Mouse (Mus musculus): ENCODE measurements around the gene Reep1. TPM values are rescaled to one million over a fixed set of nuclear protein-coding genes. Genes with fewer than 3 reads are reported as not detected.

Reep1 gene
- polyA plus RNA-seq, 1 experiment from 2014 or later: 8.1 TPM

DNA sequence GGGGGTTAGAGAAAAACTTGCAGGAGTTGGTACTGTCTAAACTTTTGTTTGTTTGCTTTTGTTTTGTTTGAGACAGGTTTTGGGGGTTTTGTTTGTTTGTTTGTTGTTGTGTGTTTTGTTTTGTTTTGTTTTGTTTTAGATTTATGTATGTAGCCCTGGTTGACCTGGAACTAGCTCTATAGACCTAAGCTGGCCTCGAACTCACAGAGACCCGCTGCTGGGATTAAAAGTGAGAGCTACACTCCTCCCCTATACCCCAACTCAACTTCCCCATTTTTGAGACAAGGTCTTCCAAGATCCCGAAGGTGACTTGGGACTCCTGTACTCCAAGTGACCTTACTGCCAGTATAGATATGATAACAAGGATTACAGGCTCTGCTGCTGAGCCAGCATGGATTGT, 116.6 kb downstream of the Reep1 start:
- H3K4me3 ChIP-seq (ENCODE audit: low read depth, low read length): peak overlapping the region; percentile 53; the same call in 1 of the 2 replicates
- DNase-seq (ENCODE audit: low spot score) (peak; percentile 25), ATAC-seq (ENCODE audit: insufficient number of reproducible peaks, low FRiP score, low TSS enrichment, low read depth) (no peak)
- H3K9me3 ChIP-seq (ENCODE audit: control insufficient read depth, low read length): no peaks in the 10 kb centered on the region
- H3K27ac ChIP-seq (replicated peaks; ENCODE audit: low read depth, low read length): no peak overlapping the region
- H3K4me2 ChIP-seq (ENCODE audit: low read depth, severe bottlenecking): peak overlapping the region; percentile 15; the same call in 1 of the 2 replicates
- 38% methylated on average over 3 of the region's 3 CpGs for WGBS
- H3K4me1 ChIP-seq (ENCODE audit: control insufficient read depth, insufficient read depth, low read length): no peaks in the 10 kb centered on the region
- H3K36me3 ChIP-seq (ENCODE audit: control insufficient read depth, insufficient read depth, low read length): no peaks in the 10 kb centered on the region
- H3K9ac ChIP-seq (ENCODE audit: low read length): no peak overlapping the region
- no peaks in the 10 kb centered on the region for H3K27me3 ChIP-seq (ENCODE audit: control insufficient read depth, insufficient read depth, low read length)

DNA sequence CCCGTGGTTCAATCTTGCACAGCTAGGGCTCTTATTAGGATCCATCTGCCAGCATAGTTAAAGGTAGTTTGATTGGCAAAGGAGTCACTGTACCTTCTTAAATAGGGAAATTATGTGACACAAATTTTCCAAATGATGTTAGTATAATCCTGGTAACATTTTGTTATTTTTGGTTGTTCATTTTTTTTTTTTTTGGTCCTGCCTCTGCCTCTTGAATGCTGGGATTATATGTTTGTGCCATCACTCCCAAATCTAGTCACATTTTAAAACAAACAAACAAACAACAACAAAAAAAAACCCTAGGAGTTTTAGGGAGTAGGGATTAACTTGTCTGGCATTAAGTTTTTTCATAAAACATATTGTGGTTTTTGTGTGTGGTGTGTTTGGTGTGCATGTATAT, 119.5 kb downstream of the Reep1 start, which contains the start of gene Mrpl35:
Mrpl35 (minus strand) TSS at position 101 of the 400 bp plus-strand sequence.
- Histone ChIP-seq H3K4me3 (ENCODE audit: low read depth, low read length) (no peak within 1 kb of the TSS), H3K9ac (ENCODE audit: low read length) (no peak within 1 kb of the TSS), H3K9me3 (ENCODE audit: control insufficient read depth, low read length) (no peaks in the 10 kb centered on the region), H3K4me2 (ENCODE audit: low read depth, severe bottlenecking) (no peak within 1 kb of the TSS), H3K27ac (replicated peaks; ENCODE audit: low read depth, low read length) (no peak within 1 kb of the TSS), H3K36me3 (ENCODE audit: control insufficient read depth, insufficient read depth, low read length) (no peaks in the 10 kb centered on the region), H3K4me1 (ENCODE audit: control insufficient read depth, insufficient read depth, low read length) (no peaks in the 10 kb centered on the region), H3K27me3 (ENCODE audit: control insufficient read depth, insufficient read depth, low read length) (no peaks in the 10 kb centered on the region)
- no peak for ATAC-seq (ENCODE audit: insufficient number of reproducible peaks, low FRiP score, low TSS enrichment, low read depth)
- DNase-seq (ENCODE audit: low spot score): no peak
- 57% methylated on average over 1 of the region's 1 CpGs for WGBS

DNA sequence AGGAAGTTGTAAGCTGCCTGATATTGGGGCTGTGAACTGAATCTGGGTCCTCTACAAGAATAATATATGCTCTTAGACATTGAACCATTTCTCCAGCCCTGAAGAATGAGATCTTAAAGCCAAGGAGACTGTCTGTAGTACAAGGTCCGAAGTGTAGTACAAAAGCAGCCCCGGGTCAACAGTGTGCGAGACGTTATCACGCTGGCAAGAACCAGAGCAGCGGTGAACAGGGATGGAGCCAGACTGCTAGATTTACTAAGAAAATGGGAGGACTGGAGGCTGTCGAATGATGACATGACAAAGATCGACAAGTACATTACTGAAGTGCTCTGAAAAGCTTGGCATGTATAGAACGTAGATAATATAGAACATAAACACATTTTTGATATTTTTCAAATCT, 122.4 kb downstream of the Reep1 start:
- Histone ChIP-seq H3K27me3 (ENCODE audit: control insufficient read depth, insufficient read depth, low read length) (no peaks in the 10 kb centered on the region), H3K4me3 (ENCODE audit: low read depth, low read length) (no peak overlapping the region), H3K9me3 (ENCODE audit: control insufficient read depth, low read length) (no peaks in the 10 kb centered on the region), H3K9ac (ENCODE audit: low read length) (no peak overlapping the region), H3K4me1 (ENCODE audit: control insufficient read depth, insufficient read depth, low read length) (peaks cover 5% of the 10 kb centered on the region), H3K4me2 (ENCODE audit: low read depth, severe bottlenecking) (no peak overlapping the region), H3K27ac (replicated peaks; ENCODE audit: low read depth, low read length) (no peak overlapping the region), H3K36me3 (ENCODE audit: control insufficient read depth, insufficient read depth, low read length) (no peaks in the 10 kb centered on the region; the same call in 1 of the 2 replicates)
- DNase-seq (ENCODE audit: low spot score): no peak
- WGBS: 89% methylated on average over 9 of the region's 9 CpGs
- no peak for ATAC-seq (ENCODE audit: insufficient number of reproducible peaks, low FRiP score, low TSS enrichment, low read depth)

DNA sequence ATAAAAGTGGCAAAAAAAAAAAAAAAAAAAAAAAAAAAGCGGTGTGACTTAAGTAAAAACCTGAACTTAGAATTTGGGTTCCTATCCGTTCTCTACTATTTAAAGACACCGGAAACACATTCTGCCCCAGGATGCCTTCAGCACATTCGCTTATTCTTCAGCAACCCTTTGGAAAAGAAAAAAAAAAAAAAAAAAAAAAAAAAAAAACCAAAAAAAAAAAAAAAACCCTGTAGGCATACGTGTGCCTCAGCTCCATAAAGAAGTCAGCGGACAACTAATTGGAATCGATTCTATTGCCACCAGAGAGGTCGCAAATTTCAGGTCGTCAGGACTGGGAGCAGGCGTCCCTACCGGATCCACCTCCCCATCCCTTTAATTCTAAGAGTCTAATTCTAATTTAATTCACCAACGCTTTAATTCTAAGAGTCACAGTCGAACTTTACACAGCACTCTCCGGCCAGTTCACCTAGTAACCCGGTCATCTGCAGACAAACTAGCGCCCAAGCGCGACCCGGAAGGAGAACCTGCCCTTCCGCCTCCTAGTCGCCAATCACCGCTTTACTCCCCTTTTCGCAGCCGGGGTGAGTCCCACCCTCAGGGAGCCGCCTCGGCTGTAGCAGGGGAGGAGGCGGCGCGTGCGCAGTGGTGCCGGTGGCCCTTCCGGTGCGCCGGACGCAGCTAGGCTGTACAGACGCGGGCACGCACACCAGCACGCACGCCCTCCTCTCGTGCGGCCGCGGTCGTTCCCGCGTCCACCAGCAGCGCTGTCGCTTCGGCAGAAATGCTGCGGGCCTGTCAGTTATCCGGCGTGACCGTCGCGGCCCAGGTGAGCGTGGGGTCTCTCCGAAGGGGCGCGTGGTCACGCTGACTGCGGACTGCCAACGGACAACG, 123.6 kb downstream of the Reep1 start, which contains the start of gene Immt:
Immt (plus strand) TSS at position 642 of the 891 bp plus-strand sequence.
- no peaks in the 10 kb centered on the region; the same call in 1 of the 2 replicates for H3K36me3 ChIP-seq (ENCODE audit: control insufficient read depth, insufficient read depth, low read length)
- H3K27me3 ChIP-seq (ENCODE audit: control insufficient read depth, insufficient read depth, low read length): no peaks in the 10 kb centered on the region
- no peaks in the 10 kb centered on the region for H3K9me3 ChIP-seq (ENCODE audit: control insufficient read depth, low read length)
- peaks cover 5% of the 10 kb centered on the region for H3K4me1 ChIP-seq (ENCODE audit: control insufficient read depth, insufficient read depth, low read length)
- peak; percentile 97 for DNase-seq (ENCODE audit: low spot score)
- H3K27ac ChIP-seq (replicated peaks; ENCODE audit: low read depth, low read length): peak within 1 kb of the TSS; percentile 75
- peak within 1 kb of the TSS; percentile 80 for H3K4me3 ChIP-seq (ENCODE audit: low read depth, low read length)
- peak within 1 kb of the TSS; percentile 86 for H3K9ac ChIP-seq (ENCODE audit: low read length)
- ATAC-seq (ENCODE audit: insufficient number of reproducible peaks, low FRiP score, low TSS enrichment, low read depth): peak; percentile 99
- H3K4me2 ChIP-seq (ENCODE audit: low read depth, severe bottlenecking): peak within 1 kb of the TSS; percentile 64
- WGBS: under 1% methylated on average over 64 of the region's 64 CpGs

DNA sequence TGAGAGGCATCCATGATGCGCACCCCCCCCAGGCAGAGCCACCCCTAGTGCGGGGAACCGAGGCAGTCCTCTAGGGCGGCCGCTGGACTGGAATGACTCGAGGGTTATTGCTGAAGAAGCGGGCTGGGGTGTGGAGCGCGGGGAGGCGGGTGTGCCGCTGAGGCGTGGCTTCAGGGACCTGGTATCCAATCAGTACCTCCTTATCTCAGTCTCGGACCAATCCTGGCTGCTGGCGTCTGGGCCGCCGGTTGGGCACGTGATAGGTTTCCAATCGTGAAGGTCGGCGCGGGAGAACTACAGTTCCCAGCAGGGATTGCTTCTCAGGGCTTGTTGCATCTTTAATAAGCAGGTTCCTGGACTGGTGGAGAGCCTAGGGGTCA, 124.2 kb downstream of the Reep1 start:
- Histone ChIP-seq H3K9ac (ENCODE audit: low read length) (peak overlapping the region; percentile 86), H3K9me3 (ENCODE audit: control insufficient read depth, low read length) (no peaks in the 10 kb centered on the region), H3K4me1 (ENCODE audit: control insufficient read depth, insufficient read depth, low read length) (peaks cover 5% of the 10 kb centered on the region), H3K4me2 (ENCODE audit: low read depth, severe bottlenecking) (peak overlapping the region; percentile 64), H3K36me3 (ENCODE audit: control insufficient read depth, insufficient read depth, low read length) (no peaks in the 10 kb centered on the region; the same call in 1 of the 2 replicates), H3K27me3 (ENCODE audit: control insufficient read depth, insufficient read depth, low read length) (no peaks in the 10 kb centered on the region), H3K4me3 (ENCODE audit: low read depth, low read length) (peak overlapping the region; percentile 80), H3K27ac (replicated peaks; ENCODE audit: low read depth, low read length) (peak overlapping the region; percentile 75)
- ATAC-seq (ENCODE audit: insufficient number of reproducible peaks, low FRiP score, low TSS enrichment, low read depth) (peak; percentile 97), DNase-seq (ENCODE audit: low spot score) (peak; percentile 93)
- WGBS: 0% methylated on average over 21 of the region's 21 CpGs

DNA sequence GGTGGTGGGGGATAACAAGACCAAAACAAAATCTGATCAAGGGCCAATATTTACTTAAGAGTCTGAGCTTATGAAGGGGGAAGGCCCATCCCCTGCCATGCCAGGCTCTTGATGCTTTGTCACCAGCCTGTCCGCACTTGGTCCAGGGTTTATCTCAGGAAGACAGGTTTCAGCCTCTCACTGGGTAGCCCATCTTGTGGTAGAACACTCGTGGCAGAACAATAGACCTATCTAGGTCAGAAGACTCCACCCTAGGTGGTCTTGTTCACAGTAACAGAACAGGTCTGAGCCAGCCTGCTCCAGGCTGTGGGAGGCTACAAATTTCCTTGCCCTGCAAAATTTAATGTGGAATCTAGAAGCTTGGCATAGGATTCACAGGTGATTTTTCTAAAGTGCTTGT, 129.4 kb downstream of the Reep1 start:
- no peak overlapping the region for H3K4me2 ChIP-seq (ENCODE audit: low read depth, severe bottlenecking)
- no peaks in the 10 kb centered on the region for H3K9me3 ChIP-seq (ENCODE audit: control insufficient read depth, low read length)
- H3K9ac ChIP-seq (ENCODE audit: low read length): no peak overlapping the region
- H3K4me1 ChIP-seq (ENCODE audit: control insufficient read depth, insufficient read depth, low read length): peaks cover 5% of the 10 kb centered on the region
- no peak overlapping the region for H3K4me3 ChIP-seq (ENCODE audit: low read depth, low read length)
- ATAC-seq (ENCODE audit: insufficient number of reproducible peaks, low FRiP score, low TSS enrichment, low read depth): no peak
- no peak overlapping the region for H3K27ac ChIP-seq (replicated peaks; ENCODE audit: low read depth, low read length)
- no peak for DNase-seq (ENCODE audit: low spot score)
- H3K36me3 ChIP-seq (ENCODE audit: control insufficient read depth, insufficient read depth, low read length): peaks cover 3% of the 10 kb centered on the region
- 88% methylated on average over 2 of the region's 2 CpGs for WGBS
- no peaks in the 10 kb centered on the region for H3K27me3 ChIP-seq (ENCODE audit: control insufficient read depth, insufficient read depth, low read length)

DNA sequence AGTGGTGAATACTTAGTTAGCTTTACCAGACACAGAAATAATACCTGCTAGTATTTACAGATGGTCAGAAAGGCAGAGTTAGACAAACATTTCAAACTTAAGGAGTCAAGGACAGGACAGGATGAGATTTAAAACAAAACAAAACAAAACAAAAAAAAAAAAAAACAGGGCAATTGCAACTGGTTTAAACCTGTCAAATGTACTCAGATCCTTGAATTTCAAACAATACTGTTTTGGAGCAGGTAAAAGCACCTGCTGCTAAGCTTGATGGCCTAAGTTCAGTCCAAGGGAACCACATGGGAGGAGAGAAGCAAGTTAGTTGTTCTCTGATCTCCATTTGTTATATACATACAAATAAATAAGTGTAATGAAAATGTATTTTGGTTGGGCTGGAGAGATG, 132.5 kb downstream of the Reep1 start:
- H3K4me1 ChIP-seq (ENCODE audit: control insufficient read depth, insufficient read depth, low read length): no peaks in the 10 kb centered on the region
- DNase-seq (ENCODE audit: low spot score) (no peak), ATAC-seq (ENCODE audit: insufficient number of reproducible peaks, low FRiP score, low TSS enrichment, low read depth) (no peak)
- H3K27me3 ChIP-seq (ENCODE audit: control insufficient read depth, insufficient read depth, low read length): no peaks in the 10 kb centered on the region
- no peak overlapping the region for H3K27ac ChIP-seq (replicated peaks; ENCODE audit: low read depth, low read length)
- peaks cover 3% of the 10 kb centered on the region for H3K36me3 ChIP-seq (ENCODE audit: control insufficient read depth, insufficient read depth, low read length)
- no peaks in the 10 kb centered on the region for H3K9me3 ChIP-seq (ENCODE audit: control insufficient read depth, low read length)
- no peak overlapping the region for H3K9ac ChIP-seq (ENCODE audit: low read length)
- no peak overlapping the region for H3K4me2 ChIP-seq (ENCODE audit: low read depth, severe bottlenecking)
- no peak overlapping the region for H3K4me3 ChIP-seq (ENCODE audit: low read depth, low read length)

DNA sequence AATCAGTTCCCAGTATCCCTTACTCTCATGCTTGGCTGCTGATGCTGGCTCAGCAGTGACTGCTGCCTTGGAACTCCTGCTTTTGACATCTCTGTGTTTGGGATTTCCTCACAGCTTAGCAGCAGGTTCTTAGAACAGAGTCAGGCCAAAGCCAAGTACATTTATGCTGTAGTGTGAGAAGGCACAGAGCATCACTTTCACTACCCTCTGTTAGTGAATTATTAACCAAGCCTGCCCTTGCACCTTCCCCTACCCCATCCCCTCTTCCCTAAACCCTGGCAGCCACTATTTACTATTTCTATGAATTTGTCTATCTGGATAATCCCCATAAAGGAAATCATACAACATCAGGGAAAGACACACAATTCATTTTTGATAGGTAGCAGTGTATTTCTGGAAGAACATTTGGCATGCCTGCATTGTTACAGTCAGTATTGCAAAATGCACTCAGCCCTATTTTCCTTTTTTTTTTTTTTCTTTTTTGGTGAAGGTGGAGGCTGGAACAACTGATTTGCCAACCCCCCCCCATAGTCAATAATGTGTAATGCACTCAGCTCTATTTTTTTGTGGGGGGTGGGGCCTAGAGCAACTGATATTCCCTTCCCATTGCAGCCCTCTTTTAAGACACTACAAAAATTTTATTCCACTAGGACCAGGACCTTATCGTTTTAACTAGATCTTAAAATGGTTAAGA, 133.4 kb downstream of the Reep1 start:
- Histone ChIP-seq H3K4me2 (ENCODE audit: low read depth, severe bottlenecking) (no peak overlapping the region), H3K4me3 (ENCODE audit: low read depth, low read length) (no peak overlapping the region), H3K9me3 (ENCODE audit: control insufficient read depth, low read length) (no peaks in the 10 kb centered on the region), H3K27me3 (ENCODE audit: control insufficient read depth, insufficient read depth, low read length) (no peaks in the 10 kb centered on the region), H3K9ac (ENCODE audit: low read length) (no peak overlapping the region), H3K27ac (replicated peaks; ENCODE audit: low read depth, low read length) (no peak overlapping the region), H3K36me3 (ENCODE audit: control insufficient read depth, insufficient read depth, low read length) (peaks cover 3% of the 10 kb centered on the region), H3K4me1 (ENCODE audit: control insufficient read depth, insufficient read depth, low read length) (no peaks in the 10 kb centered on the region)
- WGBS: 96% methylated on average over 1 of the region's 1 CpGs
- DNase-seq (ENCODE audit: low spot score) (no peak), ATAC-seq (ENCODE audit: insufficient number of reproducible peaks, low FRiP score, low TSS enrichment, low read depth) (no peak)
